Mouse (Mus musculus) E14TG2a.4 (cell line): ENCODE data around the gene Cacna1d.

Experiments
- CTCF ChIP-seq: conservative IDR thresholded peaks from 2 replicates; pipeline ENCODE4 v1.5.1; 2014; ENCODE audit warnings: low read length
- NANOG ChIP-seq: IDR thresholded peaks from 2 replicates; pipeline ENCODE4 v1.6.1; 2014; ENCODE audit warnings: borderline replicate concordance, low read length, mixed read lengths
- POU5F1 ChIP-seq: IDR thresholded peaks from 2 replicates; pipeline ENCODE4 v1.6.1; 2014; ENCODE audit warnings: low read length, borderline replicate concordance

DNA sequence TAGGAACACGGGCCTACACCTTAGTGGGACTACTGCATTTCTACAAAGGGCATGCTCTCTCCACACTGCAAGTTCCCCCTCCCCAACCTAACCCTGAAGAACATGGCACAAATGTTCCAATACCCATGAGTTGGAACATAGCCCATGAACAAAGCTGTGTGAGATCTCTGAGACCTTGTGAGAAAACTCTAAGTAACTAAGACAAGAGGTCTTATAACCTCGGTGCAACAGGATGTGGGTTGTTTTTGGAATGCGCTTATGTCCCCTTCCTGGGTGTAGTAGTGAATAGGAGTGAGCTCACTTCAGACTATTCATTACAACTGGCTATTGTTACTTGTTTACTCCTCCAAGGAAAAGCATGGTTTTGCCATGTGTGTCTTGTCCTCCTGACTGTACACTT is 353.3 kb downstream of the Cacna1d start:
- no peak for TF ChIP-seq CTCF
- TF ChIP-seq POU5F1: no peak
- no peak for TF ChIP-seq NANOG
